Mouse (Mus musculus) embryonic facial prominence, embryonic 14.5 days (tissue): ENCODE results near the gene Vps18. TPM values are rescaled to one million over a fixed set of nuclear protein-coding genes. Genes with fewer than 3 reads are reported as not detected.

Experiments used
- ATAC-seq: fragments of 200-750 bp; cut with Nextera tagmentation; 2 replicates; pipeline ENCODE4 v1.8.0; 2017; ENCODE audit warnings: low read depth, moderate number of reproducible peaks, moderate TSS enrichment
- DNase-seq: peaks from one replicate; pipeline ENCODE4 v3.0.0-alpha.2; 2015; ENCODE audit warnings: low spot score
- H3K27ac ChIP-seq: fragments of 300-500 bp; sonication (generic); replicated peaks from 2 replicates; pipeline ENCODE4 v1.5.1; 2014; ENCODE audit warnings: low read depth, mild to moderate bottlenecking, low read length, moderate library complexity
- H3K27me3 ChIP-seq: fragments of 300-500 bp; sonication (generic); replicated peaks from 2 replicates; pipeline ENCODE4 v1.6.1; 2014; ENCODE audit warnings: low read length; ENCODE audit not compliant: control insufficient read depth, insufficient read depth
- H3K36me3 ChIP-seq: fragments of 300-500 bp; sonication (generic); 2 replicates; pipeline ENCODE4 v1.6.1; 2014; ENCODE audit warnings: low read length, mixed read lengths; ENCODE audit not compliant: control insufficient read depth, insufficient read depth
- H3K4me1 ChIP-seq: fragments of 300-500 bp; sonication (generic); 2 replicates; pipeline ENCODE4 v1.6.1; 2014; ENCODE audit warnings: antibody characterized with exemption, low read length; ENCODE audit not compliant: control insufficient read depth, insufficient read depth
- H3K4me2 ChIP-seq: fragments of 300-500 bp; sonication (generic); 2 replicates; pipeline ENCODE4 v1.6.1; 2014; ENCODE audit warnings: low read depth, mild to moderate bottlenecking, low read length, moderate library complexity, mixed read lengths
- H3K4me3 ChIP-seq: fragments of 300-500 bp; sonication (generic); 2 replicates; pipeline ENCODE4 v1.5.1; 2014; ENCODE audit warnings: low read depth, mild to moderate bottlenecking, low read length
- H3K9ac ChIP-seq: fragments of 300-500 bp; sonication (generic); 2 replicates; pipeline ENCODE4 v1.6.1; 2014; ENCODE audit warnings: low read depth, mild to moderate bottlenecking, low read length, moderate library complexity, mixed read lengths
- H3K9me3 ChIP-seq: fragments of 300-500 bp; sonication (generic); 2 replicates; pipeline ENCODE4 v1.6.1; 2016; ENCODE audit warnings: low read length; ENCODE audit not compliant: control insufficient read depth
- WGBS: fragments of 180-500 bp; shearing (Covaris S2); extraction: QIAGEN DNeasy Blood & Tissue Kit; methylation state at CpG from one replicate; pipeline ENCODE4 v1.1.7; 2014; 5-methylcytosine and 5-hydroxymethylcytosine counted together
- polyA plus RNA-seq: library from polyadenylated mRNA; unstranded; fragments of >200 nt; fragmentation: Nextera tagmentation; extraction: Ambion mirVana; gene quantifications from 2 replicates; pipeline ENCODE4 v1.2.1, GENCODE M21; 2014

Gene Vps18
- polyA plus RNA-seq, 1 experiment from 2014 or later: 12.5 TPM

DNA sequence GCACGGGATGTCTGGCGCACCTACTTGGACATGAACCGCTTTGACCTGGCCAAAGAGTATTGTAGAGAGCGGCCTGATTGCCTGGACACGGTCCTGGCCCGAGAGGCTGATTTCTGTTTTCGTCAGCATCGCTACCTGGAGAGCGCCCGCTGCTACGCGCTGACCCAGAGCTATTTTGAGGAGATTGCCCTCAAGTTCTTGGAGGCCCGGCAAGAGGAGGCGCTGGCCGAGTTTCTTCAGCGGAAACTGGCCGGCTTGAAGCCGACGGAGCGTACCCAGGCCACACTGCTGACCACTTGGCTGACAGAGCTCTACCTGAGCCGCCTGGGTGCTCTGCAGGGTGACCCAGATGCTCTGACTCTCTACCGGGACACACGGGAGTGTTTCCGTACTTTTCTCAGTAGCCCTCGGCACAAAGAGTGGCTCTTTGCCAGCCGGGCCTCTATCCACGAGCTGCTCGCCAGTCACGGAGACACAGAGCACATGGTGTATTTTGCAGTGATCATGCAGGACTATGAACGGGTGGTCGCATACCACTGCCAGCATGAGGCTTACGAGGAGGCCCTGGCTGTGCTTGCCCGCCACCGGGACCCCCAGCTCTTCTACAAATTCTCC lies 5.3 kb downstream of the Vps18 start:
- ATAC-seq: no peak
- no peaks in the 10 kb centered on the region for H3K9me3 ChIP-seq
- H3K4me2 ChIP-seq: no peak overlapping the region
- WGBS: 91% methylated on average over 33 of the region's 34 CpGs
- no peak overlapping the region for H3K4me3 ChIP-seq
- H3K9ac ChIP-seq: no peak overlapping the region
- peaks cover 4% of the 10 kb centered on the region; the same call in 1 of the 2 replicates for H3K4me1 ChIP-seq
- no peak for DNase-seq
- H3K27me3 ChIP-seq: no peaks in the 10 kb centered on the region
- H3K36me3 ChIP-seq: peaks cover 81% of the 10 kb centered on the region
- no peak overlapping the region for H3K27ac ChIP-seq

DNA sequence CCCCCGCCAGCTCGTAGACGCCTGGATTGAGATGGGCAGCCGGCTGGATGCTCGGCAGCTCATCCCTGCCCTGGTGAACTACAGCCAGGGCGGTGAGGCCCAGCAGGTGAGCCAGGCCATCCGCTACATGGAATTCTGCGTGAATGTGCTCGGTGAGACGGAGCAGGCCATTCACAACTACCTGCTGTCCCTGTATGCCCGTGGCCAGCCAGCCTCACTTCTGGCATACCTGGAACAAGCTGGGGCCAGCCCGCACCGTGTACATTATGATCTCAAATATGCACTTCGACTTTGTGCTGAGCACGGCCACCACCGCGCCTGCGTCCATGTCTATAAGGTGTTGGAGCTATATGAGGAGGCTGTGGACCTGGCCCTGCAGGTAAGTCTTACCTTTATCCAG lies 5.9 kb downstream of the Vps18 start:
- H3K9ac ChIP-seq: no peak overlapping the region
- H3K4me2 ChIP-seq: no peak overlapping the region
- H3K9me3 ChIP-seq: no peaks in the 10 kb centered on the region
- no peak overlapping the region for H3K4me3 ChIP-seq
- 93% methylated on average over 18 of the region's 18 CpGs for WGBS
- H3K4me1 ChIP-seq: peaks cover 3% of the 10 kb centered on the region; the same call in 1 of the 2 replicates
- peaks cover 86% of the 10 kb centered on the region for H3K36me3 ChIP-seq
- H3K27ac ChIP-seq: no peak overlapping the region
- H3K27me3 ChIP-seq: no peaks in the 10 kb centered on the region
- no peak for ATAC-seq
- no peak for DNase-seq

DNA sequence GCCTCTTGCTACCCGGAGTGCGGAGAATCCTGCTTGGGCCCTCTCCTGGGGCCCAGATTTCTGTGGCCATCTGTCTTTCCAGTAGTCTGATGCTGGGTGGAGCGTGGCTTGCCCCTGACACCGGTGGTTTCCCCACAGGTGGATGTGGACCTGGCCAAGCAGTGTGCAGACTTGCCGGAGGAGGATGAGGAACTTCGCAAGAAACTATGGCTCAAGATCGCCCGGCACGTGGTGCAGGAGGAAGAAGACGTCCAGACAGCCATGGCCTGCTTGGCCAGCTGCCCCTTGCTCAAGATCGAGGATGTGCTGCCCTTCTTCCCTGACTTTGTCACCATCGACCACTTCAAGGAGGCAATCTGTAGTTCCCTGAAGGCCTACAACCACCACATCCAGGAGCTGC lies 8.2 kb downstream of the Vps18 start:
- 95% methylated on average over 12 of the region's 12 CpGs for WGBS
- ATAC-seq (no peak), DNase-seq (no peak)
- H3K36me3 ChIP-seq: peaks cover 75% of the 10 kb centered on the region
- no peaks in the 10 kb centered on the region for H3K27me3 ChIP-seq
- peaks cover 6% of the 10 kb centered on the region; the same call in 1 of the 2 replicates for H3K4me1 ChIP-seq
- H3K9ac ChIP-seq: no peak overlapping the region
- H3K4me2 ChIP-seq: no peak overlapping the region
- no peak overlapping the region for H3K27ac ChIP-seq
- no peaks in the 10 kb centered on the region for H3K9me3 ChIP-seq
- no peak overlapping the region for H3K4me3 ChIP-seq

DNA sequence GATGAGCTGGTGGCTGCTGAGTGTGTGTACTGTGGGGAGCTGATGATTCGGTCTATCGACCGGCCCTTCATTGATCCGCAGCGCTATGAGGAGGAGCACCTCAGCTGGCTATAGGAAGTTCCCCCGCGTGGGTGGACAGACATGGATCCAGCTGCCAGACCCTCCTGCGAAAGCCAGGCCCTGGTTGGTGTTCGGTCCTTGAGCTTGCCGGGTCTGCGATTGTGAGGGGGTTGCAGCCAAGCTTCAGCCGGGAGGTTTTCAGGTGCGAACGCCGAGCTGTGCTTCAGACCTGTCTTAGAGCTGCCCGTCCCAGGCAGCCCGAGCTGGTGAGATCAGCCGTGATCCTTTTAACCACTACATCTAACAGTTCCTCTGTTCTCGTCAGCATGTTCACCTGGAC lies 9.0 kb downstream of the Vps18 start:
- ATAC-seq: no peak
- DNase-seq: no peak
- H3K27ac ChIP-seq: no peak overlapping the region
- no peak overlapping the region for H3K4me2 ChIP-seq
- H3K9ac ChIP-seq: no peak overlapping the region
- no peaks in the 10 kb centered on the region for H3K27me3 ChIP-seq
- peaks cover 6% of the 10 kb centered on the region; the same call in 1 of the 2 replicates for H3K4me1 ChIP-seq
- peaks cover 68% of the 10 kb centered on the region for H3K36me3 ChIP-seq
- H3K9me3 ChIP-seq: no peaks in the 10 kb centered on the region
- H3K4me3 ChIP-seq: no peak overlapping the region
- WGBS: 91% methylated on average over 19 of the region's 19 CpGs

DNA sequence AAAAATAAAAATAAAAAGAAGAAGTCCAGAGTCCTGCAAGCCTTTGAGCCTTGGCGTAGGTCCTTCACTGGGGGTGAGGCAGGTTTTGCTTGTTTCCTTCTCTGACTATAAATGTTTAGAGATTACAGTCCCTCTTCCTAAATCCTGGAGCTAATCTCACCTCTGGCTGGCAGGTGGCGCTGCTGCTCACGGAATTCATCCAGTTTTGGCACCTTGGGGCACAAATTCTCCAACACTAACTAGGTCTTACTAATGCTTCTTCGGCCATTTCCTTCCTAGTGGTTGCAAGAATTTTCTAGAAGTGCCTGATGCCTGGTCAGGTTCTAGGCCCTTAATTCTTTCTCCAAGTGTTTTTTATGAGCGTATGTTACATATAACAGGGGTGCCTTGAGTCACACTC lies 9.8 kb downstream of the Vps18 start:
- no peak for ATAC-seq
- 37% methylated on average over 5 of the region's 5 CpGs for WGBS

DNA sequence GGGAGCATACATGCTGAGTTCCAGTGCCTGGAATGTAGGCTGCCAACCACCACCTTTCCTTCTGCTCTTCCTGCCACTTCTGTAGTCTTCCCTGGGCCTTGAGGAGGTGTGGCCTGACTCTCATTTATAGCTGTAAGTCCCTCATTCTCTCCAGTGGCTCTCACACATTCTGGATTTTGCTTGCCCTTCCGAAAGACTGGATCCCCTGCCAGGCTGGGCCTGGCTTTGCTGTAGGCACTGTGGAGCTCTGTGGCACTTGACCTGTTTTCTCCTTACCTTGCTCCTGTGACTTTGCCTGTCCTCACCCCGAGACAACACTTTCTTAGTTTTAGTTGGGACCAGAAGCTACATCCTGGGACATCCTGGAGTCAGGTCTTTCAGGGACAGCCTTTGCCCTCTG lies 10.3 kb downstream of the Vps18 start:
- H3K27ac ChIP-seq: no peak overlapping the region

More for the DNA sequence above, 9.8 kb downstream of the Vps18 start:
- Histone ChIP-seq H3K36me3 (peaks cover 59% of the 10 kb centered on the region), H3K4me2 (no peak overlapping the region), H3K4me1 (peaks cover 6% of the 10 kb centered on the region; the same call in 1 of the 2 replicates), H3K27ac (no peak overlapping the region), H3K27me3 (no peaks in the 10 kb centered on the region), H3K4me3 (no peak overlapping the region), H3K9ac (no peak overlapping the region), H3K9me3 (no peaks in the 10 kb centered on the region)
- peak; percentile 54 for DNase-seq

DNA sequence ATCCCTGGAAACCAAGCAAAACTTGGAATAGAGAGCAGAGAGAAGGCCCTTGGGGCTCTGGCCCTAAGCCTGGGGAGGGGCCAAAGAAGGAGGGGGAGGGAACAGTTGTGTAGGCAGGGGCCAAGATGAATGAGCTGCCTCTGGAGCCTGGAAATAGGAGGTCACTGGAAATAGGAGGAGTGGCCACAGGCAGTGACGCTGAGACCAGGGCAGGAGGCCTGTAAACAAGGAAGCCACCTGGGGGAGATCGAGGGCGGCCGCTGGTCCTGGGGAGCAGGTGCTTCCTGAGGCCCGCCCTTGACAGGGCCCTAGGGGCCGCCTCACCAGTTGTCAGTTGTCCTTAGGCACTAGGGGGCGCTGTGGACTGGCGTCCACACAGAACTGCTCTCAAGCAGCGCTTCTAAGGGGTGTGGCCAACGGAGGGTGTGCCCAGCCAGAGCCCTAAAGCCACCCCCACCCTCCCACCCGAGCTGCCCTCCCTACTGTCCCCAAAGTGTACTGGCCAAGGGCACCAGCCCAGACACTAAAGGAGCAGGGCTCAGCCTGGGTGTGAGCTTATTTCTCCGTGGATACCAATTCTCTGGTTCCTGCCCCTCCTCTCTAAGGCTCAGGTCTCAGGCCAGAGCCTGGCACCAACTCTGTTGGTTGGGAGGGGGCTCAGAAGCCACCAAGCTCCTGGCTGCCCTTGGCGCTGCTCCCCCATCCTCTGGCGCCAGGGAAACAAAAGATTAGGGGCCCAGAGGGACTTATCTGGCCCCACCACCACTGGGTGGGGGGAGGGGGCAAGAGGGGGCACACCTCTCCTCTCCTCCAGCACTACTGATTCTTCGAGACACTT lies 11.7 kb downstream of the Vps18 start:
- peaks cover 6% of the 10 kb centered on the region; the same call in 1 of the 2 replicates for H3K4me1 ChIP-seq
- peak overlapping the region; percentile 36 for H3K4me2 ChIP-seq
- no peaks in the 10 kb centered on the region for H3K9me3 ChIP-seq
- no peaks in the 10 kb centered on the region for H3K27me3 ChIP-seq
- peak; percentile 90 for ATAC-seq
- peaks cover 41% of the 10 kb centered on the region for H3K36me3 ChIP-seq
- DNase-seq: peak; percentile 90
- H3K4me3 ChIP-seq: no peak overlapping the region
- H3K27ac ChIP-seq: no peak overlapping the region
- H3K9ac ChIP-seq: no peak overlapping the region
- 8% methylated on average over 6 of the region's 15 CpGs for WGBS

More for the DNA sequence above, 10.3 kb downstream of the Vps18 start:
- Histone ChIP-seq H3K9me3 (no peaks in the 10 kb centered on the region), H3K4me3 (no peak overlapping the region), H3K4me2 (no peak overlapping the region), H3K9ac (no peak overlapping the region), H3K36me3 (peaks cover 54% of the 10 kb centered on the region), H3K4me1 (peaks cover 6% of the 10 kb centered on the region; the same call in 1 of the 2 replicates), H3K27me3 (no peaks in the 10 kb centered on the region)
- ATAC-seq (no peak), DNase-seq (no peak)
- WGBS: 87% methylated on average over 2 of the region's 2 CpGs

DNA sequence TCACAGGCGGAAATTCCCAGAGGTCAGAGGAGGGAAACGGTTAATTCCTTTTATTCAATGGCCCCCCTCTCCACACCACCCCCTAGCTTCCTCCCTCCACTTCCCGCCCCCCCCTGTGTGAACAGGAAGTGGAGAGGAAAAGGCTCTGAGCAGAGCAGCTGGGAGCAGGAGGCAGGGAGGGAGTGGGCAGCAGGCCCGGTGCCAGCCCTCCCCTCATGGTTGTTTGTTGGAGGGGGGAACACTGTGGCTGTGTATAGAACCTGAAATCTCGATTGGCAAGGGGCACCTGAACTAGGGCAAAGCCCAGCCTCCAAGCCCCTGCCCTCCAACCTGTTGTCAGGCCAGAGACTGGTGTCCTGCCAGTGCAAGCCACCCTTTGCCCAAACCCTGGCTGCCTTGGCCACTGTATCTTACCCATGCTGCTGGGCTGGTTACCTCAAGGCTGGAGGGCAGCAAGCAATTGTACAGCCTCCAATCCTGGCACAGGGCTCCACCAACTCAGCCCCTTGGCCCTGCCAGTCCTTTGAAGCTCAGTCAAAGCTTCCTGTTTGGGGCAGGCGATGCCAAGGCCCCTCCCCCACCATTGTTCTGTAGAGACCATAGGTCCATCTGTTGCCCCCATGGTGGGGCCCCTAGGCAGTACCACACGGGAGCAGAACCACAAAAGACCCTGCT lies 12.4 kb downstream of the Vps18 start:
- WGBS: 25% methylated on average over 5 of the region's 7 CpGs
- no peak overlapping the region for H3K9ac ChIP-seq
- H3K27ac ChIP-seq: no peak overlapping the region
- no peak overlapping the region for H3K4me3 ChIP-seq
- peaks cover 6% of the 10 kb centered on the region; the same call in 1 of the 2 replicates for H3K4me1 ChIP-seq
- no peaks in the 10 kb centered on the region for H3K27me3 ChIP-seq
- H3K36me3 ChIP-seq: peaks cover 37% of the 10 kb centered on the region
- H3K9me3 ChIP-seq: no peaks in the 10 kb centered on the region
- no peak for DNase-seq
- no peak for ATAC-seq
- H3K4me2 ChIP-seq: peak overlapping the region; percentile 36; the same call in 1 of the 2 replicates
